Mouse (Mus musculus): Measurements from ENCODE around the gene Hs3st3a1.

DNA sequence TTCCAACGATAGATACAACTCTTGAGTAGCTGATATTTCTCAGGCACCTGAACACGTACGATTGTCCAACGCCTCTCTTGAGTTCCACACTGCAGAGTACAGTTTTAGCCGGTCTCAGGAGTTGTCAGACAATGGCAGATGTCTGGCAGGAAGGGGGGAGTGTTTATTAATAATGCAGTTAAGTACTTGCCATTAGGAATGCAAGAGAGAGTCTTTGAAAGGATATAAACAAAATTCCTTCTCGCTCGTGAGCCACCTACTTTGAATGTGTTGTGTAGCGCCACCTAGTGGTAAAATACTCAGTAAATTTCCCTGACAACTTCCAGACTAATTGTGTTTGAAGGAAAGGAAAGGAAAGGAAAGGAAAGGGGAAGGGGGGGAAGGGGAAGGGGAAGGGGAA is 7.0 kb downstream of the Hs3st3a1 start:
- no peak for TF ChIP-seq CTCF (IDR thresholded peaks at IDR 0.05; ENCODE audit: extremely low read depth, insufficient read length, insufficient replicate concordance, low read depth, low read length)
- TF ChIP-seq POLR2A (IDR thresholded peaks at IDR 0.05; ENCODE audit: low read depth, low read length), result no peak
